Mouse (Mus musculus): ENCODE measurements around the gene Mfsd4b5. TPM values are rescaled to one million over a fixed set of nuclear protein-coding genes. Genes with fewer than 3 reads are reported as not detected.

Mfsd4b5 gene
- polyA plus RNA-seq, 1 experiment from 2014 or later = not detected

- Histone ChIP-seq H3K4me1 (ENCODE audit: control insufficient read depth, insufficient read depth, low read length) (no peaks in the 10 kb centered on the region), H3K36me3 (ENCODE audit: control insufficient read depth, insufficient read depth, low read length) (no peaks in the 10 kb centered on the region), H3K4me2 (ENCODE audit: low read length) (no peak overlapping the region), H3K4me3 (ENCODE audit: low read depth, low read length) (no peak overlapping the region), H3K9ac (ENCODE audit: low read length) (no peak overlapping the region), H3K9me3 (replicated peaks; ENCODE audit: control insufficient read depth, low read length) (no peaks in the 10 kb centered on the region), H3K27me3 (replicated peaks; ENCODE audit: control insufficient read depth, insufficient read depth, low read length) (no peaks in the 10 kb centered on the region), H3K27ac (ENCODE audit: low read depth, low read length) (no peak overlapping the region)
- 70% methylated on average over 13 of the region's 13 CpGs for WGBS
- no peak for DNase-seq (ENCODE audit: low spot score)
- no peak for ATAC-seq
These were observed 77.5 kb downstream of the Mfsd4b5 start for GRCm38 (mm10) chr10:39908768-39909441.

Other genes starting within 250 kb of the Mfsd4b5 start
- gene Mfsd4b4, start 87.4 kb downstream of the Mfsd4b5 start, polyA plus RNA-seq (2014; fragmentation: Nextera tagmentation; extraction: Ambion mirVana) = 3.0 and 3.6 TPM in 2 replicates
- not detected in 2 replicates for gene Mfsd4b2, start 59.7 kb downstream of the Mfsd4b5 start, polyA plus RNA-seq (2014; fragmentation: Nextera tagmentation; extraction: Ambion mirVana)
- 0.12 and 0.15 TPM in 2 replicates for gene Mfsd4b3, start 26.5 kb downstream of the Mfsd4b5 start, polyA plus RNA-seq (2014; fragmentation: Nextera tagmentation; extraction: Ambion mirVana)
- 0.35 and 0.41 TPM in 2 replicates for gene Mfsd4b1, start 38.6 kb upstream of the Mfsd4b5 start, polyA plus RNA-seq (2014; fragmentation: Nextera tagmentation; extraction: Ambion mirVana)
- gene Slc16a10, start 155.6 kb upstream of the Mfsd4b5 start, polyA plus RNA-seq (2014; fragmentation: Nextera tagmentation; extraction: Ambion mirVana) = 2.2 and 2.7 TPM in 2 replicates

Data from forebrain, embryonic 14.5 days (tissue).